Mouse (Mus musculus) hindbrain, postnatal 0 days (tissue): Measurements from ENCODE around the gene Slc22a6. TPM values are rescaled to one million over a fixed set of nuclear protein-coding genes. Genes with fewer than 3 reads are reported as not detected.
A peak's percentile ranks its signal among the peaks of the same experiment; 100 is the strongest.

Experiments used
- ATAC-seq: fragments of 200-750 bp; cut with Nextera tagmentation; 2 replicates; pipeline ENCODE4 v1.8.0; 2017; ENCODE audit warnings: mild to moderate bottlenecking, moderate TSS enrichment, moderate library complexity
- DNase-seq: peaks from one replicate; pipeline ENCODE4 v3.0.0-alpha.2; 2015; ENCODE audit warnings: low spot score
- H3K27ac ChIP-seq: fragments of 300-500 bp; sonication (generic); 2 replicates; pipeline ENCODE4 v1.5.1; 2014; ENCODE audit warnings: mild to moderate bottlenecking
- H3K27me3 ChIP-seq: fragments of 300-500 bp; sonication (generic); 2 replicates; pipeline ENCODE4 v1.6.1; 2014; ENCODE audit warnings: low read length, mixed read lengths; ENCODE audit not compliant: insufficient read depth
- H3K36me3 ChIP-seq: fragments of 300-500 bp; sonication (generic); 2 replicates; pipeline ENCODE4 v1.6.1; 2014; ENCODE audit warnings: low read length, mixed read lengths; ENCODE audit not compliant: insufficient read depth
- H3K4me1 ChIP-seq: fragments of 300-500 bp; sonication (generic); 2 replicates; pipeline ENCODE4 v1.6.1; 2014; ENCODE audit warnings: antibody characterized with exemption, low read length, mixed read lengths; ENCODE audit not compliant: insufficient read depth
- H3K4me2 ChIP-seq: fragments of 300-500 bp; sonication (generic); 2 replicates; pipeline ENCODE4 v1.6.1; 2014; ENCODE audit warnings: low read depth, mild to moderate bottlenecking, low read length, moderate library complexity, mixed read lengths
- H3K4me3 ChIP-seq: fragments of 300-500 bp; sonication (generic); 2 replicates; pipeline ENCODE4 v1.5.1; 2014; ENCODE audit warnings: low read length
- H3K9ac ChIP-seq: fragments of 300-500 bp; sonication (generic); replicated peaks from 2 replicates; pipeline ENCODE4 v1.6.1; 2014; ENCODE audit warnings: mild to moderate bottlenecking, low read length, moderate library complexity, mixed read lengths
- H3K9me3 ChIP-seq: fragments of 300-500 bp; sonication (generic); 2 replicates; pipeline ENCODE4 v1.6.1; 2016; ENCODE audit warnings: low read length, mixed read lengths
- CTCF ChIP-seq: IDR thresholded peaks from 2 replicates; pipeline ENCODE4 v1.5.1; 2016; ENCODE audit warnings: antibody characterized with exemption, control low read depth, low read depth
- WGBS: fragments of 180-500 bp; shearing (Covaris S2); extraction: QIAGEN DNeasy Blood & Tissue Kit; methylation state at CpG from one replicate; pipeline ENCODE4 v1.1.7; 2014; 5-methylcytosine and 5-hydroxymethylcytosine counted together
- polyA plus RNA-seq: library from polyadenylated mRNA; unstranded; fragments of >200 nt; fragmentation: Nextera tagmentation; extraction: Ambion mirVana; gene quantifications from 2 replicates; pipeline ENCODE4 v1.2.1, GENCODE M21; 2015
- total RNA-seq: library from RNA; depleted of rRNA; stranded (reverse); fragments of >200 nt; gene quantifications from 2 replicates; pipeline ENCODE4 v1.2.3, GENCODE M21; 2014

The Slc22a6 gene
- total and polyA plus RNA-seq, 2 experiments from 2014 or later: 9.8 to 13.1 TPM

DNA sequence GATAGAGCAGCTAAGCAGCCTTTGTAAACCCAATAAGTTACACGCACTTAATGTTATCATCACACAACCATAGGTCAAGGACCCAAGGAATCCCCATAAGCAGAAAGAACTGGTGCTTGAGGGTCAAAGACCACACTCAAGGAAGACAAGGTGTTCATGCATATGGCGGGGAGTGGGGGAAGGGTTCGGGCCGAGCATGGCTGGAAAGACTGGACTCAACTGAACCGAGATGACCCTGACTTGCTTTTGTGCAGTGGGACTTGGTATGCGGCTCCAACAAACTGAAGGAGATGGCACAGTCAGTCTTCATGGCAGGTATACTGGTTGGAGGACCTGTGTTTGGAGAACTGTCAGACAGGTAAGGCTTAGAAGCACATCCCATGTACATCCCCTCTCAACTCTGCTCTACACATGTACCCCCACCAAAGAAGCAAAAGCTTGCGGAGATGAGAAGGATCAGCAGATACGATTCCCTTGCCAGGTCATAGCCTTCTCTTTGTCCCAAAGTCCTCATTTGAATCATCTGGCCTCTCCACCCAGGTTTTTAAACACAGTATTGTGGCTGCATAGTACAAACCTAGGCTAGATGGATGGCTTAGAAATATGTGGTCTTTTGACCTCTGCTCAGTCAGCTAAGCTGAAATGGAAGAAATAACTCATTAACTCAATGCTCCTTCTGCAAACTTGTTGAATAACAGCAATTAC lies 13.2 kb upstream of the Slc22a6 start:
- Histone ChIP-seq H3K27ac (no peak overlapping the region), H3K36me3 (no peaks in the 10 kb centered on the region), H3K9me3 (no peaks in the 10 kb centered on the region), H3K4me2 (no peak overlapping the region), H3K9ac (no peak overlapping the region), H3K4me1 (no peaks in the 10 kb centered on the region), H3K4me3 (no peak overlapping the region), H3K27me3 (no peaks in the 10 kb centered on the region)
- TF ChIP-seq CTCF: no peak
- WGBS: 94% methylated on average over 8 of the region's 8 CpGs
- ATAC-seq (no peak), DNase-seq (no peak)

DNA sequence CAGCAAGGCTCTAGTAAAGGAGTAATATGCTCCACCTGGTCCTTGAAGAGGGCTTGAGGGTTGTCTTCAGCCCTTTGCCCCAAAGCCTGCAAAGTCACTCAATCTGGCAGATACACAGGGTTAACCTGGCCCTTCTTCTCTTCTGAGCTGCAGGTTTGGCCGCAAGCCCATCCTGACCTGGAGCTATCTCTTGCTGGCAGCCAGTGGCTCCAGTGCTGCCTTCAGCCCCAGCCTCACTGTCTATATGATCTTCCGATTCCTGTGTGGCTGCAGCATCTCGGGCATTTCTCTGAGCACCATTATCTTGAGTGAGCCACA lies 12.6 kb upstream of the Slc22a6 start:
- ATAC-seq (no peak), DNase-seq (no peak)
- H3K27ac ChIP-seq: no peak overlapping the region
- no peaks in the 10 kb centered on the region for H3K9me3 ChIP-seq
- H3K27me3 ChIP-seq: no peaks in the 10 kb centered on the region
- 92% methylated on average over 3 of the region's 3 CpGs for WGBS
- H3K9ac ChIP-seq: no peak overlapping the region
- H3K36me3 ChIP-seq: no peaks in the 10 kb centered on the region
- H3K4me2 ChIP-seq: no peak overlapping the region
- no peaks in the 10 kb centered on the region for H3K4me1 ChIP-seq
- no peak overlapping the region for H3K4me3 ChIP-seq
- no peak for TF ChIP-seq CTCF

DNA sequence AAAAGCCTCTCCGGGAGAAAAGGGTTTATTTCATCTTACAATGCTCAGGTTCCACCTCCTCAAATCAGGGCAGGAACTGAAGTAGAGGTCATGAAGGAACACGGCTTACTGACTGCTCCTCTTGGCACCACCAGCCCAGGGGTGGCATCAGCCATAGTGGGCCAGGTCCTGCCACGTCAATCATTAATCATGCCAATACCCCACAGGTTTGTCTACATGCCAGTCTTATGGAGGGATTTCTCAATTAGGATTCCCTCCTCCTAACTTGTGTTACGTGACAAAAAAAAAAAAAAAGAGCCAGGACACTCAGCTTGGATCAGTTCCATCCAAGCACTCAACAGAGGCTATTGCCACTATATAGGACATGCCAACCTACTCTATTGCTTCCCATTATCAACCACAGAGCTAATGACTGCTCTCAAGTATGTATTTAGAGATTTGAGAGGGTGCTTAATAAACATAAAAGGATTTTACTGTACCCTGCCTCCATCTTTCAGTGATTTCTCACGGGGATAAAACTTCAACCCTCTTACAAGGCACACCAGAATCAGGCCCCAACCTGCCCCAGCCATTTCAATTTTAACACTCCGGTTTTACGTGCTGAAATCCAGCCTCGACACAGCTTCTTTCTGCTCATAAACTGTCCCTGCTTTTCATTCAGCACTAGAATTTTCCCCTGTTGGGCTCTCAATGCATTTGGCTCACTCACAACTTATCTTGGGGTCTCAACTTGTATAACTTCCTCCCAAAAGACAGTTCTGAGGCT lies 6.3 kb upstream of the Slc22a6 start:
- H3K27me3 ChIP-seq: no peaks in the 10 kb centered on the region
- H3K9ac ChIP-seq: no peak overlapping the region
- H3K4me1 ChIP-seq: no peaks in the 10 kb centered on the region
- WGBS: 80% methylated on average over 8 of the region's 8 CpGs
- no peak overlapping the region for H3K27ac ChIP-seq
- H3K4me3 ChIP-seq: no peak overlapping the region
- ATAC-seq: no peak
- no peaks in the 10 kb centered on the region for H3K9me3 ChIP-seq
- no peak for DNase-seq
- H3K36me3 ChIP-seq: no peaks in the 10 kb centered on the region
- no peak for TF ChIP-seq CTCF
- H3K4me2 ChIP-seq: no peak overlapping the region

GRCm38 (mm10) chr19:8613111-8613510 lies 4.7 kb upstream of the Slc22a6 start:
- no peak for TF ChIP-seq CTCF
- H3K4me2 ChIP-seq: no peak overlapping the region
- WGBS: 70% methylated on average over 2 of the region's 2 CpGs
- H3K27me3 ChIP-seq: no peaks in the 10 kb centered on the region
- DNase-seq (no peak), ATAC-seq (no peak)
- H3K27ac ChIP-seq: no peak overlapping the region
- no peaks in the 10 kb centered on the region for H3K9me3 ChIP-seq
- H3K36me3 ChIP-seq: no peaks in the 10 kb centered on the region
- H3K4me1 ChIP-seq: no peaks in the 10 kb centered on the region
- no peak overlapping the region for H3K9ac ChIP-seq
- no peak overlapping the region for H3K4me3 ChIP-seq

DNA sequence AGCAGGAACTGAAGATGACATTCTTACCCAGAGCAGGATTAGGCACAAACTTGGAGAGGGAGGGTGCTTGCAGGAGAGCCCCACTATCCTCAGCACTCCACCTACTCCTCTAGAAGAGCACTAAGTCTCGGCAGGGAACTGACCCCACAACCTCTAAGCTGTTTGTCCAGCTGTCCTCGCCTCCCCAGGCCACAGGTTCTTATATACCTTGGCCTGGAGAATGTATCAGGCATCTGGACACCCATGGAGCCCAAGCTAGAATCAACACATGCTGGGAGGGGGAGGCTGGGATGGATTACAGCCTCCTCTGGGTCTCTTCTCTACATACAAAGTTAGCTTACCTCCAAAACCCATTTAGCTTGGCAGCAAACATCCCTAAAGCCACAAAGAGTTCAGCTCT lies 3.5 kb upstream of the Slc22a6 start:
- H3K27ac ChIP-seq: no peak overlapping the region
- DNase-seq (peak; percentile 11), ATAC-seq (no peak)
- H3K4me1 ChIP-seq: no peaks in the 10 kb centered on the region
- no peak for TF ChIP-seq CTCF
- H3K27me3 ChIP-seq: no peaks in the 10 kb centered on the region
- 66% methylated on average over 2 of the region's 2 CpGs for WGBS
- no peak overlapping the region for H3K4me3 ChIP-seq
- no peaks in the 10 kb centered on the region for H3K36me3 ChIP-seq
- H3K9ac ChIP-seq: no peak overlapping the region
- H3K9me3 ChIP-seq: no peaks in the 10 kb centered on the region
- no peak overlapping the region for H3K4me2 ChIP-seq

- no peak for DNase-seq
- Histone ChIP-seq H3K9me3 (no peaks in the 10 kb centered on the region), H3K27me3 (no peaks in the 10 kb centered on the region), H3K36me3 (no peaks in the 10 kb centered on the region), H3K4me2 (no peak overlapping the region), H3K4me3 (no peak overlapping the region), H3K9ac (no peak overlapping the region), H3K4me1 (no peaks in the 10 kb centered on the region), H3K27ac (no peak overlapping the region)
- 77% methylated on average over 4 of the region's 4 CpGs for WGBS
- ATAC-seq: no peak
- no peak for TF ChIP-seq CTCF
Observed at GRCm38 (mm10) chr19:8616314-8616713, 1.5 kb upstream of the Slc22a6 start.

- no peaks in the 10 kb centered on the region for H3K9me3 ChIP-seq
- ATAC-seq: no peak
- WGBS: 91% methylated on average over 7 of the region's 7 CpGs
- H3K27ac ChIP-seq: no peak overlapping the region
- no peak overlapping the region for H3K9ac ChIP-seq
- H3K36me3 ChIP-seq: no peaks in the 10 kb centered on the region
- no peak overlapping the region for H3K4me3 ChIP-seq
- no peak for DNase-seq
- no peak for TF ChIP-seq CTCF
- H3K4me1 ChIP-seq: no peaks in the 10 kb centered on the region
- H3K4me2 ChIP-seq: no peak overlapping the region
- H3K27me3 ChIP-seq: no peaks in the 10 kb centered on the region
Observed at GRCm38 (mm10) chr19:8621098-8621497, 3.3 kb downstream of the Slc22a6 start.
